ENCODE assay signal across 18 mouse cellular contexts in the genomic region with DNA sequence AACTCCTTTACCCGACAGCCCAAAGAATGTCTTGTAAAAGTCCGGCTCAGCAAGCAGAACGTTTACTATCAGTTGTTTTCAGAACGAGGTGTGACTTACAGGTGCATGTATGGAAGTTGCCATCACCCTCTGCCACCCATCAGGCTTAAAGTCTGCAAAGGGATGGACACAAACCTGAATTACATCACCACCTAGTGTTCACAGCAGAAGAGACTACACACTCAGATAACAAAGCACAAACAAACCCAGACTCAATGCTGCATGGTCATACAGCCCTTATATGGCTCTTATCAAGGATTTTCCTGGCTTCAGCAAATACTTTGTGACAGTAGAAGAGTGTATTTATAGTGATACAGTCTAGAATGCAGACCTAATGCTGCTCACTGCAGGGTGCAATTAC. TPM values are rescaled to one million over a fixed set of nuclear protein-coding genes. Genes with fewer than 3 reads are reported as not detected.
A peak's percentile ranks its signal among the peaks of the same experiment; 100 is the strongest.
DNase-seq lines count a peak whose midpoint lies in the region; ATAC-seq and TF ChIP-seq lines count a peak whose summit lies in the region.
"Had no signal": no experiment of that assay in that cellular context is flagged by ENCODE, and none has a peak within 500 bp of the region (broad histone marks: within the 10 kb centered on the region; RNA-seq: fewer than 3 reads in every experiment).

No protein-coding gene starts in this region.

- peak; percentile 59 for TF ChIP-seq CTCF in kidney, postnatal 0 days (IDR thresholded peaks at IDR 0.05; ENCODE audit: low read depth)
- peak in 1 of 2 experiments; percentile 68; a peak in 2 of 4 replicates for TF ChIP-seq CTCF in CH12.LX (conservative IDR thresholded peaks at IDR 0.05 in 1 of 2, IDR thresholded peaks at IDR 0.05 in 1 of 2; ENCODE audit: low read depth in 2 of 2, low read length in 2 of 2)
- peak; percentile 44; the same call in 1 of the 2 replicates for TF ChIP-seq CTCF in liver, embryonic 14.5 days (IDR thresholded peaks at IDR 0.05; ENCODE audit: low read depth)

- H3K4me3 ChIP-seq in kidney, postnatal 0 days (replicated peaks; ENCODE audit: low read depth, low read length): no peak overlapping the region
- H3K4me3 ChIP-seq in CH12.LX (replicated peaks in 1 of 3; ENCODE audit: low read depth in 2 of 3, low read length in 2 of 3, poor library complexity in 1 of 3): no peak overlapping the region
- no peak overlapping the region for H3K4me3 ChIP-seq in liver, embryonic 14.5 days (ENCODE audit: insufficient read depth in 1 of 2, low read depth in 2 of 2, low read length in 2 of 2)
- H3K4me3 ChIP-seq: hindbrain, embryonic 15.5 days; limb, embryonic 10.5 days; midbrain, embryonic 13.5 days; neural tube, embryonic 12.5 days had no signal

- H3K36me3 ChIP-seq in kidney, postnatal 0 days (ENCODE audit: insufficient read depth, low read length): no peaks in the 10 kb centered on the region
- no peaks in the 10 kb centered on the region for H3K36me3 ChIP-seq in CH12.LX (replicated peaks in 1 of 2; ENCODE audit: control insufficient read depth in 1 of 2, insufficient read depth in 1 of 2, low read length in 1 of 2)
- no peaks in the 10 kb centered on the region for H3K36me3 ChIP-seq in liver, embryonic 14.5 days (replicated peaks; ENCODE audit: control insufficient read depth, insufficient read depth, low read depth)
- H3K36me3 ChIP-seq: hindbrain, embryonic 15.5 days; limb, embryonic 10.5 days; midbrain, embryonic 13.5 days; neural tube, embryonic 12.5 days had no signal

- no peak for TF ChIP-seq EP300 in CH12.LX (IDR thresholded peaks at IDR 0.05; ENCODE audit: low read length)
- TF ChIP-seq EP300 in liver, embryonic 14.5 days (IDR thresholded peaks at IDR 0.05; ENCODE audit: low read depth): no peak

- no peak for DNase-seq in frontal cortex, postnatal 10 days (ENCODE audit: low spot score in 2 of 2)
- DNase-seq in kidney, postnatal 0 days (ENCODE audit: low spot score): peak; percentile 32
- no peak for DNase-seq in kidney, postnatal 4 days
- DNase-seq in CH12.LX (ENCODE audit: extremely low read depth): peak; percentile 25
- no peak for DNase-seq in liver, embryonic 14.5 days (ENCODE audit: low read depth in 3 of 3, low spot score in 3 of 3)
- no peak for DNase-seq in layer of hippocampus, postnatal 25 days (ENCODE audit: extremely low spot score in 1 of 2, low spot score in 1 of 2)
- no peak for DNase-seq in lung, postnatal 10 days
- DNase-seq: B cell, adult 2 months; cerebellum, adult 18-20 months; gastrocnemius, postnatal 14 days; kidney, postnatal 10 days had no signal

- H3K4me2 ChIP-seq in kidney, postnatal 0 days (ENCODE audit: low read length): no peak overlapping the region
- no peak overlapping the region for H3K4me2 ChIP-seq in CH12.LX (ENCODE audit: insufficient read depth, low read depth, poor library complexity, severe bottlenecking)
- no peak overlapping the region for H3K4me2 ChIP-seq in liver, embryonic 14.5 days (ENCODE audit: low read depth)
- H3K4me2 ChIP-seq: hindbrain, embryonic 15.5 days; midbrain, embryonic 13.5 days; neural tube, embryonic 12.5 days had no signal

- no peaks in the 10 kb centered on the region for H3K27me3 ChIP-seq in kidney, postnatal 0 days (ENCODE audit: insufficient read depth, low read length)
- no peaks in the 10 kb centered on the region for H3K27me3 ChIP-seq in CH12.LX (replicated peaks)
- H3K27me3 ChIP-seq in liver, embryonic 14.5 days (ENCODE audit: control insufficient read depth, insufficient read depth, low read length): no peaks in the 10 kb centered on the region
- H3K27me3 ChIP-seq: hindbrain, embryonic 15.5 days; neural tube, embryonic 12.5 days had no signal

- H3K9me3 ChIP-seq in kidney, postnatal 0 days (replicated peaks; ENCODE audit: low read length): no peaks in the 10 kb centered on the region
- H3K9me3 ChIP-seq in CH12.LX (replicated peaks; ENCODE audit: low read length): no peaks in the 10 kb centered on the region
- H3K9me3 ChIP-seq in liver, embryonic 14.5 days (ENCODE audit: control insufficient read depth, low read length): no peaks in the 10 kb centered on the region
- H3K9me3 ChIP-seq: hindbrain, embryonic 15.5 days; limb, embryonic 10.5 days; midbrain, embryonic 13.5 days; neural tube, embryonic 12.5 days had no signal

- TF ChIP-seq POLR2A in CH12.LX (IDR thresholded peaks at IDR 0.05; ENCODE audit: low read depth, low read length): no peak

- H3K27ac ChIP-seq in kidney, postnatal 0 days: no peak overlapping the region
- no peak overlapping the region for H3K27ac ChIP-seq in CH12.LX (ENCODE audit: insufficient read depth, low read depth)
- no peak overlapping the region for H3K27ac ChIP-seq in liver, embryonic 14.5 days
- H3K27ac ChIP-seq: hindbrain, embryonic 15.5 days; limb, embryonic 10.5 days; midbrain, embryonic 13.5 days; neural tube, embryonic 12.5 days had no signal

- peak; percentile 65 for TF ChIP-seq RAD21 in CH12.LX (IDR thresholded peaks at IDR 0.05; ENCODE audit: low read depth, low read length)

- WGBS in kidney, postnatal 0 days: 69% methylated on average over 4 of the region's 4 CpGs
- 52% methylated on average over 4 of the region's 4 CpGs for WGBS in liver, embryonic 14.5 days (ENCODE audit: insufficient replicate concordance)

- ATAC-seq in frontal cortex, adult (ENCODE audit: low TSS enrichment): peak; percentile 47; the same call in 1 of the 2 replicates
- no peak for ATAC-seq in kidney, postnatal 0 days (replicated peaks; ENCODE audit: low FRiP score, low read depth)
- no peak for ATAC-seq in liver, embryonic 14.5 days (ENCODE audit: insufficient read depth)
- ATAC-seq: activated CD4-positive, CD25-positive, alpha-beta regulatory T cell, adult 4 months; forebrain, embryonic 14.5 days; midbrain, embryonic 13.5 days had no signal

- H3K9ac ChIP-seq in kidney, postnatal 0 days (ENCODE audit: low read depth, low read length): no peak overlapping the region
- H3K9ac ChIP-seq in CH12.LX (ENCODE audit: insufficient read depth, low read depth): no peak overlapping the region
- no peak overlapping the region for H3K9ac ChIP-seq in liver, embryonic 14.5 days (replicated peaks)
- H3K9ac ChIP-seq: hindbrain, embryonic 15.5 days; midbrain, embryonic 13.5 days; neural tube, embryonic 12.5 days had no signal

- H3K4me1 ChIP-seq in kidney, postnatal 0 days (replicated peaks; ENCODE audit: insufficient read depth, low read length): peaks cover 7% of the 10 kb centered on the region; the same call in 1 of the 2 replicates
- H3K4me1 ChIP-seq in CH12.LX (ENCODE audit: control insufficient read depth in 1 of 2, insufficient read depth in 2 of 2): peaks cover 17 to 44% of the 10 kb centered on the region in 2 experiments
- peaks cover 0 to 12% of the 10 kb centered on the region in 2 experiments; a peak in 2 of 4 replicates for H3K4me1 ChIP-seq in liver, embryonic 14.5 days (replicated peaks; ENCODE audit: control insufficient read depth in 2 of 2, insufficient read depth in 2 of 2, low read length in 1 of 2)
- H3K4me1 ChIP-seq: neural tube, embryonic 12.5 days had no signal

- no peaks in the 10 kb centered on the region for H3K79me2 ChIP-seq in CH12.LX (replicated peaks; ENCODE audit: control insufficient read depth, extremely low read depth, insufficient read depth, poor library complexity, severe bottlenecking)

- in situ Hi-C loops in CH12.LX (cut with MboI; ENCODE audit: low pct_ligation_motif_present, low pct_unique_long_range_greater_than_20kb, low sequenced_read_pairs): no loop called here

- dilution Hi-C loops in CH12.LX (cut with MboI; ENCODE audit: extremely low pct_ligation_motif_present, extremely low pct_unique_long_range_greater_than_20kb, low sequenced_read_pairs): no loop called here

TF ChIP-seq in CH12.LX, 34 proteins besides CTCF, POLR2A, EP300 and RAD21:
- TF ChIP-seq JUN (IDR thresholded peaks at IDR 0.05; ENCODE audit: insufficient read depth, low read depth, low read length) (no peak), JUND (conservative IDR thresholded peaks at IDR 0.05; ENCODE audit: low read depth, low read length) (no peak), MYC (IDR thresholded peaks at IDR 0.05; ENCODE audit: low read depth, low read length) (0 out of 2 replicates have a peak, but pooled peaks have one; percentile 10), SMC3 (IDR thresholded peaks at IDR 0.05; ENCODE audit: low read depth, low read length) (peak; percentile 49)

RNA-seq across cellular contexts. Expression of gene Dnah1, which starts 4.0 kb away (rescaled TPM):
- 4.3 and 4.4 TPM in 2 replicates for polyA plus RNA-seq in kidney, postnatal 0 days (2015; fragmentation: Nextera tagmentation; extraction: Ambion mirVana)
- 0.04 and 0.08 TPM in 2 replicates for total RNA-seq in CH12.LX (2012; rRNA removed)
- total RNA-seq in CH12.LX (2014; rRNA removed): 0.04 TPM in 2 replicates
- 0.06 and 0.08 TPM in 2 replicates for polyA plus RNA-seq in CH12.LX (2012; ENCODE audit: insufficient read length, low read depth)
- polyA plus RNA-seq in liver, embryonic 14.5 days (2012; rRNA removed): 0.11 and 0.13 TPM in 2 replicates
- 0.14 and 0.27 TPM in 2 replicates for polyA plus RNA-seq in liver, embryonic 14.5 days (2014; fragmentation: Nextera tagmentation; extraction: Ambion mirVana)
- 1 to 10 TPM; 4.4 TPM for total RNA-seq in layer of hippocampus, postnatal 25 days (2021)

RNA-seq across cellular contexts. Expression of gene Capn7, which starts 8.8 kb away (rescaled TPM):
- 38.8 and 40.3 TPM in 2 replicates for polyA plus RNA-seq in kidney, postnatal 0 days (2015; fragmentation: Nextera tagmentation; extraction: Ambion mirVana)
- total RNA-seq in CH12.LX (2012; rRNA removed) (27.9 and 31.4 TPM in 2 replicates), CH12.LX (2014; rRNA removed) (45.0 and 53.7 TPM in 2 replicates)
- polyA plus RNA-seq in CH12.LX (2012; ENCODE audit: insufficient read length, low read depth): 33.3 and 34.8 TPM in 2 replicates
- polyA plus RNA-seq in liver, embryonic 14.5 days (2012; rRNA removed): 10.5 and 13.7 TPM in 2 replicates
- polyA plus RNA-seq in liver, embryonic 14.5 days (2014; fragmentation: Nextera tagmentation; extraction: Ambion mirVana): 17.7 and 21.8 TPM in 2 replicates
- 10 to 100 TPM; 36.8 to 40.1 TPM for total RNA-seq in layer of hippocampus, postnatal 25 days (2021)

Comparison
In these comparisons a context has a peak if more than half of its experiments do, and no peak if none do; other contexts are left out.
1. DNase-seq: peak in kidney, postnatal 0 days (single experiment) and CH12.LX (single experiment); none in frontal cortex, postnatal 10 days (0 of 2), kidney, postnatal 4 days (0 of 2), liver, embryonic 14.5 days (0 of 3), layer of hippocampus, postnatal 25 days (0 of 2) and lung, postnatal 10 days (single experiment).